Mouse (Mus musculus) embryonic facial prominence, embryonic 10.5 days (tissue): Measurements from ENCODE around the gene Gzmm. TPM values are rescaled to one million over a fixed set of nuclear protein-coding genes. Genes with fewer than 3 reads are reported as not detected.

Source experiments
- DNase-seq: peaks from one replicate; pipeline ENCODE4 v3.0.0-alpha.2; 2017; ENCODE audit warnings: low spot score
- H3K27ac ChIP-seq: fragments of 300-500 bp; sonication (generic); replicated peaks from 2 replicates; pipeline ENCODE4 v1.5.1; 2016; ENCODE audit warnings: mild to moderate bottlenecking
- H3K27me3 ChIP-seq: fragments of 300-500 bp; sonication (generic); replicated peaks from 2 replicates; pipeline ENCODE4 v1.6.1; 2016; ENCODE audit warnings: low read depth, mild to moderate bottlenecking; ENCODE audit not compliant: poor library complexity, severe bottlenecking
- H3K36me3 ChIP-seq: fragments of 300-500 bp; sonication (generic); replicated peaks from 2 replicates; pipeline ENCODE4 v1.6.1; 2016; ENCODE audit warnings: mild to moderate bottlenecking, moderate library complexity
- H3K4me1 ChIP-seq: fragments of 300-500 bp; sonication (generic); 2 replicates; pipeline ENCODE4 v1.6.1; 2016
- H3K4me3 ChIP-seq: fragments of 300-500 bp; sonication (generic); 2 replicates; pipeline ENCODE4 v1.5.1; 2016; ENCODE audit warnings: mild to moderate bottlenecking, moderate library complexity
- H3K9me3 ChIP-seq: fragments of 300-500 bp; sonication (generic); 2 replicates; pipeline ENCODE4 v1.6.1; 2016; ENCODE audit warnings: mild to moderate bottlenecking
- WGBS: fragments of 180-500 bp; shearing (Covaris S2); methylation state at CpG from one replicate; pipeline ENCODE4 v1.1.7; 2016; 5-methylcytosine and 5-hydroxymethylcytosine counted together
- polyA plus RNA-seq: library from polyadenylated mRNA; unstranded; fragments of >200 nt; fragmentation: Nextera tagmentation; extraction: Ambion mirVana; gene quantifications from 2 replicates; pipeline ENCODE4 v1.2.1, GENCODE M21; 2016

The Gzmm gene
- 0.88 and 1.5 TPM in 2 replicates for polyA plus RNA-seq

DNA sequence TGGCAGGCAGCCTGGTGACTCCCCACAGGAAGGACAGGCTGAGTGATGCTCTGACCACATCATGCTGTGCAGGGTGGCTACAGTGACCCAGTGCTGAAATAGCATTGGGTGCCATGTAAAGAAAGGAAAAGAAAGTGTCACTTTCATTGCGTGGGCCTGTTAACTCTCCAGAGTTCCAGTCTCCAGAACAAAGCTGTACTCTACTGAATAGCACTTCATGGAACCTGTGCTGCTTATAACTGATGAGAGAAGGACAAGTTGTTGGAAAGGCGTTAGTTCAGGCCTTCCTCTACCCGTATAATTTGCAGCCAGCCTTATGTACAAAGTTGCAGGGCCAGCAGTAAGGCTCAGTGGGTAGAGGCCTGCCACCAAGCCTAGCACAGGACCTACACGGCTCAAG, at the start of gene Gzmm:
Gene Gzmm (plus strand): TSS at position 301 of the 400 bp plus-strand sequence.
- Histone ChIP-seq H3K4me3 (peak within 1 kb of the TSS; percentile 3; the same call in 1 of the 2 replicates), H3K27ac (no peak within 1 kb of the TSS), H3K36me3 (peaks cover 71% of the 10 kb centered on the region), H3K4me1 (peaks cover 6% of the 10 kb centered on the region), H3K27me3 (no peaks in the 10 kb centered on the region), H3K9me3 (peaks cover 4% of the 10 kb centered on the region; the same call in 1 of the 2 replicates)
- DNase-seq: no peak
- 89% methylated on average over 4 of the region's 4 CpGs for WGBS

DNA sequence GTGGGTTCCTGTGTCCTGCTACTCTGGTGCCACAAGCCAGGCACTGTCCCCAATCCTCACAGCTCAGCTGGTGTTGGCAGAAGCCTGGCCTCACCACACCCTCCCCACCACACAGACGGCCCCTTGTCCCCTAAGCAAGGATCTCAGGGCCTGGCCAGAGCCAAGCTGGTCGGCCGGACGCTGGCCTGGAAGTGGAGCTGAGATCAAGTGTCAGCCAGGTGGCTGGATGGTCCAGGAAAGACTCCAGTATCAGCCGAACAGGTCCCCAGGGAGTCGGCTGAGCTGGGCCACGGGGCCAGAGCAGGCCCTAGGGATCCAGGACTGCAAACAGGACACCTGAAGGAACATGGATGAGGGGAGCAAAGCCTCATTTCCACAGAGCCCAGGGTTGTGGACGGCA, 43.1 kb upstream of the Gzmm start, which contains the start of gene Odf3l2:
Gene Odf3l2 (minus strand): TSS at position 28 of the 400 bp plus-strand sequence.
- Histone ChIP-seq H3K27me3 (0 out of 2 replicates have a peak, but pooled peaks cover under 1% of the 10 kb centered on the region), H3K9me3 (no peaks in the 10 kb centered on the region), H3K4me1 (no peaks in the 10 kb centered on the region), H3K4me3 (no peak within 1 kb of the TSS), H3K36me3 (no peaks in the 10 kb centered on the region), H3K27ac (no peak within 1 kb of the TSS)
- 67% methylated on average over 8 of the region's 8 CpGs for WGBS
- no peak for DNase-seq

GRCm38 (mm10) chr10:79649070-79649751, 39.6 kb upstream of the Gzmm start:
- Histone ChIP-seq H3K9me3 (no peaks in the 10 kb centered on the region), H3K27ac (no peak overlapping the region), H3K4me1 (no peaks in the 10 kb centered on the region; the same call in 1 of the 2 replicates), H3K27me3 (peaks cover 10% of the 10 kb centered on the region; the same call in 1 of the 2 replicates), H3K36me3 (no peaks in the 10 kb centered on the region), H3K4me3 (no peak overlapping the region)
- peak; percentile 79 for DNase-seq
- 32% methylated on average over 7 of the region's 7 CpGs for WGBS

GRCm38 (mm10) chr10:79652789-79653188, 36.0 kb upstream of the Gzmm start:
- Histone ChIP-seq H3K4me3 (no peak overlapping the region), H3K9me3 (no peaks in the 10 kb centered on the region), H3K27me3 (peaks cover 16% of the 10 kb centered on the region; the same call in 1 of the 2 replicates), H3K27ac (no peak overlapping the region), H3K4me1 (peaks cover 11% of the 10 kb centered on the region), H3K36me3 (no peaks in the 10 kb centered on the region)
- 83% methylated on average over 7 of the region's 7 CpGs for WGBS
- no peak for DNase-seq

- no peak overlapping the region for H3K4me3 ChIP-seq
- H3K9me3 ChIP-seq: no peaks in the 10 kb centered on the region
- peak; percentile 77 for DNase-seq
- peaks cover 16% of the 10 kb centered on the region; the same call in 1 of the 2 replicates for H3K27me3 ChIP-seq
- H3K27ac ChIP-seq: no peak overlapping the region
- WGBS: 31% methylated on average over 1 of the region's 1 CpGs
- peaks cover 11% of the 10 kb centered on the region for H3K4me1 ChIP-seq
- no peaks in the 10 kb centered on the region for H3K36me3 ChIP-seq
Observed at GRCm38 (mm10) chr10:79654946-79655395, 33.8 kb upstream of the Gzmm start.

- peak; percentile 52 for DNase-seq
- peaks cover 7% of the 10 kb centered on the region; the same call in 1 of the 2 replicates for H3K27me3 ChIP-seq
- H3K4me1 ChIP-seq: peaks cover 16% of the 10 kb centered on the region
- H3K4me3 ChIP-seq: no peak overlapping the region
- no peak overlapping the region for H3K27ac ChIP-seq
- H3K36me3 ChIP-seq: no peaks in the 10 kb centered on the region
- no peaks in the 10 kb centered on the region for H3K9me3 ChIP-seq
- WGBS: 20% methylated on average over 4 of the region's 4 CpGs
Observed at GRCm38 (mm10) chr10:79658829-79659228, 30.0 kb upstream of the Gzmm start.

DNA sequence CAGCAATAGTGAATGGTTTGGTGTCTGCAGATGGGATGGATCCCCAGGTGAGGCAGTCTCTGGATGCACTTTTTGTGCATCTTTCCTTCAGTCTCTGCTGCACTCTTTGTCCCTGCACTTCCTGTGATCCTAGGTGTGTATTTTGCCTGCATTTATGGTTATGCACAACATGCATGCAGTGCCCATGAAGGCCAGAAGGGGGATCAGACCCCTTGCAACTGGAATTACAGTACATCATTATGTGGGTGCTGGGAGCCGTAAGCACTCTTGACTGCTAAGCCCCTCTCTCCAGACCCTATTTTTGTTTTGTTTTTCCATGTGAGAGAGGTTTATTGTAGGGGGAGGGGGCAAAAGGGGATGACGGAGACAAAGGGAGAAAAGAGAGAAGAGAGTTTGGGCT, 28.5 kb upstream of the Gzmm start:
- H3K4me3 ChIP-seq: no peak overlapping the region
- no peak for DNase-seq
- WGBS: 84% methylated on average over 2 of the region's 2 CpGs
- no peaks in the 10 kb centered on the region for H3K9me3 ChIP-seq
- H3K4me1 ChIP-seq: peaks cover 14% of the 10 kb centered on the region
- no peaks in the 10 kb centered on the region for H3K36me3 ChIP-seq
- peaks cover 7% of the 10 kb centered on the region; the same call in 1 of the 2 replicates for H3K27me3 ChIP-seq
- H3K27ac ChIP-seq: no peak overlapping the region

DNA sequence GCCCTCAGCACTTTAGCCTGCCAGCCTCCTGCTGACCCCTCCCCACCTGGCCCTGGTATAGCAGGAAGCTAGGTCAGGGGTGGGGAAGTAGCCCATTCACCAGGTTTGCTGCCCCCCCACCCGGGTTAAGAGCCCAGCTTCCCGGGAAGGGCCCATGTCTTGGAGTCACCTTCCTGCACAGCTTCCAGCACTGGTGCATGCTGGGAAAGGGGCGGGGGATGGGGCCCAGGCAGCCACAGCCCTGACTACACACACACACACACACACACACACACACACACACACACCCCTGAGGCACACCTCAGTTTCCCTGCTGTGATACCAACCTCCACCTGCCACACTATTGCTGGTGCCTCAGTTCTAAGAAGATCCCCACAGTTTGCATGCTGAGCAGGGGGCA, 27.0 kb upstream of the Gzmm start:
- Histone ChIP-seq H3K9me3 (no peaks in the 10 kb centered on the region), H3K27ac (0 out of 2 replicates have a peak overlapping the region, but pooled peaks have one; percentile 1), H3K27me3 (no peaks in the 10 kb centered on the region; the same call in 1 of the 2 replicates), H3K4me1 (peaks cover 11% of the 10 kb centered on the region), H3K36me3 (no peaks in the 10 kb centered on the region), H3K4me3 (no peak overlapping the region)
- WGBS: 50% methylated on average over 3 of the region's 3 CpGs
- DNase-seq: no peak

- Histone ChIP-seq H3K27ac (peak within 1 kb of the TSS; percentile 4; the same call in 1 of the 2 replicates), H3K4me1 (peaks cover 11% of the 10 kb centered on the region)
Observed at GRCm38 (mm10) chr10:79664131-79664665, 24.6 kb upstream of the Gzmm start, which contains the start of gene Madcam1. Gene Madcam1 (plus strand): TSS chr10:79664559.

DNA sequence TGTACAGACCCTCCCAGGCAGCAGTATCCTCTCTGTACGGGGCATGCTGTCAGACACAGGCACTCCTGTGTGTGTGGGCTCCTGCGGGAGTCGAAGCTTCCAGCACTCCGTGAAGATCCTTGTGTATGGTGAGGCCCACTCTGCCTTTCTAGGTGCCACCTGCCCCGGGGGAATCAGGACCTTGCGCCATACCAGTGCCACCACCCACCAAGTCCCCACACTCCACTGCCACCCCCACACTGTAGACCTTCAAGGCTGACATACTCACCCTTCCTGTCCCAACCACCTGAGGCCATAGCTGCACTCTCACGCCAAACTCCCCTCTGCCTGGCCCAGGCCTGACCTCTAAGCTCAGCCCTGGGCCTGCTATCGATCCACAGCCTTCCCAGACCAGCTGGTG, 23.8 kb upstream of the Gzmm start:
- Histone ChIP-seq H3K27me3 (no peaks in the 10 kb centered on the region; the same call in 1 of the 2 replicates), H3K36me3 (no peaks in the 10 kb centered on the region), H3K4me1 (peaks cover 12% of the 10 kb centered on the region), H3K4me3 (no peak overlapping the region), H3K27ac (no peak overlapping the region), H3K9me3 (no peaks in the 10 kb centered on the region)
- WGBS: 83% methylated on average over 8 of the region's 8 CpGs
- no peak for DNase-seq

More at GRCm38 (mm10) chr10:79664131-79664665, 24.6 kb upstream of the Gzmm start, which contains the start of gene Madcam1:
- H3K4me3 ChIP-seq: peak within 1 kb of the TSS; percentile 23
- H3K27me3 ChIP-seq: no peaks in the 10 kb centered on the region; the same call in 1 of the 2 replicates
- no peaks in the 10 kb centered on the region for H3K36me3 ChIP-seq
- peak; percentile 90 for DNase-seq
- WGBS: 10% methylated on average over 13 of the region's 13 CpGs
- H3K9me3 ChIP-seq: no peaks in the 10 kb centered on the region

DNA sequence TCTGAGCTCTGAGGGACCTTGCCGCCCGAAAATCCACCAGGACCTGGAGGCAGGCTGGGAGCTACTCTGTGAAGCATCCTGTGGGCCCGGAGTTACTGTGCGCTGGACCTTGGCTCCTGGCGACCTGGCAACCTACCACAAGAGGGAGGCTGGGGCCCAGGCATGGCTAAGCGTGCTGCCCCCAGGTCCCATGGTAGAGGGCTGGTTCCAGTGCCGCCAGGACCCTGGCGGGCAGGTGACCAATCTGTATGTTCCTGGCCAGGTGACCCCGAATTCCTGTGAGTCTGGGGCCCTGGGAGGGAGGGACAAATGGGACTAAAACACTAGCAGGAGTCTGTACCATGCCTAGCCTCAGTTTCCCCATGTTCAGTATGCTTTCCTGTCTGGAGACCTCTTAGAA, 22.3 kb upstream of the Gzmm start:
- Histone ChIP-seq H3K27ac (no peak overlapping the region), H3K9me3 (no peaks in the 10 kb centered on the region), H3K4me1 (peaks cover 27% of the 10 kb centered on the region), H3K36me3 (no peaks in the 10 kb centered on the region), H3K27me3 (no peaks in the 10 kb centered on the region; the same call in 1 of the 2 replicates), H3K4me3 (no peak overlapping the region)
- no peak for DNase-seq
- WGBS: 72% methylated on average over 9 of the region's 9 CpGs

DNA sequence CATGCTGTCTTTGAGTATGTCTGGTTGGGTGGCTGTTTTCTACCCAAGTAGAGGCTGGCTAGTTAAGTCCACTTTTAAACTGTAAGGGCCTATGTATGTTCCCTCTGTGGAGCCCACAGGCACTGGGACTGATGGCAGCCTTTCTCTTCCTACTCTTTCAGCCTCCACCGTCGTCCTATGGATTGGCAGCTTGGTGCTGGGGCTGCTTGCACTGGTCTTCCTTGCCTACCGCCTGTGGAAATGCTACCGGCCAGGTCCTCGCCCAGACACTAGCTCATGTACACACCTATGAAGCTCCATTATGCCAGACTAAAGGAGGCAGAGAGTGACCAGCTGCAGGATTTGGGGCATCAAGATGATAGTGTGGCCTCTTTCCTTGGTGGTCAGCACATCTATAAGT, 20.7 kb upstream of the Gzmm start:
- no peak for DNase-seq
- Histone ChIP-seq H3K9me3 (no peaks in the 10 kb centered on the region), H3K27me3 (no peaks in the 10 kb centered on the region; the same call in 1 of the 2 replicates), H3K36me3 (peaks cover 12% of the 10 kb centered on the region), H3K4me3 (no peak overlapping the region), H3K4me1 (peaks cover 32% of the 10 kb centered on the region), H3K27ac (no peak overlapping the region)
- WGBS: 79% methylated on average over 5 of the region's 5 CpGs
